Mouse (Mus musculus): ENCODE data around the gene Nkapl.
"Not testable (repeated sequence)": the region's sequence is repeated elsewhere in the genome, so short reads cannot be mapped to it uniquely, and the experiment has no call there.

GRCm38 (mm10) chr13:21462516-21462915 is 5.8 kb downstream of the Nkapl start:
- TF ChIP-seq CTCF (IDR thresholded peaks at IDR 0.05; ENCODE audit: extremely low read depth, insufficient read depth, insufficient read length, insufficient replicate concordance); POLR2A (IDR thresholded peaks at IDR 0.05; ENCODE audit: low read depth, low read length): not testable (repeated sequence)

Data from spleen, adult 2 months (tissue).